Mouse (Mus musculus) neural tube, embryonic 10.5 days (tissue): Measurements from ENCODE around the gene Klf7.

Experiments used
- DNase-seq: peaks from one replicate; pipeline ENCODE4 v3.0.0-alpha.2; 2017; ENCODE audit warnings: low spot score; ENCODE audit errors: extremely low spot score

Klf7 gene

DNA sequence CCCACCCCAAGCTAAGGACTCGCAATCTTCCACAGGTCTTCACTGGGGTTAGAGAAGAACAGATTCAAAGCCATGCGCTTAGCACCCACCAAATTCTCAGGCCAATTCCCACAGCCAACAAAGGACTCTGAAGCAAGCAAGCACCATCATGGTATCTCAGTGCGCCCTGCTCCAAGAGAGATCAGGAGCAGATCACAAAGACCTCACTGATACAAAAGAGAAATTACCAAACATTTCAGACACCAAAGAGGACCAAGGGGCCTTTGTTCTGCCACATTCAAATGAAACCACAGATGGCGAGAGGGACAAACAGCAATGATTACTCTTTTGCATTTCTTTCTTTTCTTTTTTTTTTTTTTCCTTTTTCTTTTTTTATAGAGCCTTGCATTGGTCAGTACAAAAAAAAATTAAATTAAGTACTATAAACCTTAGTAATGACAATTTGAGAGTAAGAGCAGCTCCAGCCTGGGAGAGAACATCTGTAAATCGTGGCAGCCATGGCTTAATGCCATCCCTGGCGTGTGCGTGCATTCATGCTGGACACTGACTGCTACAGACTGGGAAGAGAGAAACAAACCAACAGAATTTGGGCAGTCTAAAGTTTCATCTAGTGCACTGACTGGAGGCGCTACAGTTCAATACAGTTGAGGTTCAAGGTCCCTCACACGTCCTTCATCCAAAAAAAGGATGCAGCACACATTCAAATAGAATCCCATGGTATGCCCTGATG is 89.4 kb downstream of the Klf7 start:
- DNase-seq: no peak

DNA sequence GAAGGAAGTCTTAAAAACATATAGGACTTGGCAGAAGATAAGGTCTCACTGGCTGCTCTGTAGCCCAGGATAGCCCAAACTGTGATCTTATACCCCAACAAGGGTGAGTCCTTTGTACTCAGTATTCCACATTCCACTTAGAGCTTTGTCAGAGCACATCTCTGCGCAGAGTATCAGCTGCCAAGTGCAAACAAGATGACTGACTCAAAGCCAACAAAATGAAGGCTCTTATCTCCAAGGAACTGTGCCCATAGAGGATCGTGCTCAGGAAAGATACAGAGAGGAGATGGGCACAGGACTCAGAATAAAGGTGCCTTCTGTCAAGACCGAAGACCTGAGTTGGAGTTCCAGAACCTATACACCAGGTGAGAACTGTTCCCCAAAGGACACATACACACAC is 100.1 kb downstream of the Klf7 start:
- DNase-seq: no peak

DNA sequence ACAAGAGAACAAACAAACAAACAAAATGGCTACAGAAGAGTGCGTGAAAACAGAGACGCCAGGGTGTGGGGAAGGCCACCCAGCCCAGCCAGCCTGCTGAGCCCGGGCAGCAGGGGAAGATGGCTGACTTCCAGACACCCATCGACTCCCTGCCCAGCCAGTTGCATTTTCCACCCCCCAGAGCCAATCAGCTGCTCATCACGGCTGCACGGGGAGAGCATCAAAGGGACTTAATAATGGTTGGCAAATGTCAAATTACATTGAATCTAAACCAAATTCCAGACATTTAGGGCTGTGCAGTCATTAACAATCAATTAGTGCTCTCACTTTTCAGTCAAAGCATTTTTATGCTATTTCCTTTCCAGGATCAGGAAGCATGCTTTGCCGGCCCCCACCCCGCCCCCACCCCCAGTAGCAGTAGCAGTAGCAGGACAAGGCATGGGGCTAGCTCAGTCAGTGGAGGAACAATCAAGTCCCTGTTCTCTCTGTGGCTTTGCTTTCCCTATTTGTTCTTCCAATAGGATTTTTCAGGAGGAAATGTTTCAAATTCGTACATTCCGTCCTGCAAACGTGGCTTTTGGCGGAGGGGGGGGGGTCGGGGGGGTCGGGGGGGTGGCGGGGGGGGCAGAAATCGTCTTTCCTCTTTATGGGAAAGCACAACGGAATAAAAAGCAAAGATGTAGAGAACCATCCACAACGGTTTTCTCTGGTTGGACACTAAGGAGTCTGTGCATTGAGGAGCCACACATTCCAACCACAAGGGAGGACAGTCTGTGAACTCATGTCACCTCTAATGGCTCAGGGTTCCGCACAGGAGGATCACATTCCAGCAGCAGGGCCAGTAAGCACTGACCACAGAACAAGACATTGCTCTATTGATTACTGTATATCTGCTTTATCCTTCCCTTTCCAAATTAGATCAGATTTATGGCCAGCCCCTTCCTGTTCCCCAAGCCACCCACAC is 101.1 kb downstream of the Klf7 start:
- DNase-seq: peak; percentile 26

DNA sequence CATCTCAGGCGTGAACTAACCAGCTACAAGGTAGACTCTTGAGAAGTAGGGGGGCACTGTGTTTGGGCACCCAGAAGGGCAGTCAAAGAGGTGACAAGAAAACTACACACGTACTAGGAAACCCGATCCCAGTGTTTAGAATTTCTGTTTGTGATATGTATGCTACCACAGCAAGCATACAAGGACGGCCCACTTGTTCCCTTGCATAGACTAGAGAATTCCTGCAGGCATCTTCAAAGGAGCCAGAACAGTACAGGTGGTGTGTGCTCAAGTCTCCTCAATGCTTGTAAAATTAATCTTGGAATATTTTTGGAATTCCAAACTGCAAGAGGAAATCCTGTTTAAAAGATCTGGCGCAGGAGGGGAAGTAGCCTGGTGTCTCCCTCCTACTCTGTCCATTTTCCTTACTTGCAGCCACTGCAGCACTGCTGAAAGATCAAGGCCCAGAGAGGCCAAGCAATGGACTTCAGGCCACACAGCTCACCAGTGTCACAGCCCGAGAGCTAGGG is 102.9 kb downstream of the Klf7 start:
- no peak for DNase-seq

DNA sequence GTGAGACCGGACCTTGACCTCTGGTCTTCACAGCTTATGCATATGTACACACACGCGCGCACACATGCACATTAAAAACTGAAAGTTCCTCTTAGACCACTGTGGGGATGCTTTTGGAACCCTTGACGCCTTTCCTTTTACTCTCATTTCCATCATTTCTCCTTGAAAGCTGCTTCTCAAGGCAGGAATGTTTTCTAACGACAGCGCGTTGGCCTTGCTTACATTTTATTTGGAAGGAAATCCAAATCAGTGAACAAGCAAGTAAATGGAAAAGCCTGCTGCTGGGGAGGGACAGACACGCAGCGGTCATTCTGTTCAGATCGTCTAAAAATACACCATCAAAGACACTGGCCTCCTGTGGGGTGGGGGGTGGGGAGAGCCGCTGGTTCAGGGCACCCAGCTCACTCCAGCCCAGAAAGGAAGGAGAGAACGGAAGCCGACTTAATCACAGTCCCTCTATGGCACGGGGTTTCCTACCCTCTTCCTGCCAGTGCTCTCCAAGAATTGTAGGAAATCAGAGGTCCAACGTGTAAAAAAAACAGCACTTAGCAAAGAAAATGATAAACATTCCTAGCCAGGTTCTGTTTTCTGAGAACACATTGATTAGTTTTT is 103.5 kb downstream of the Klf7 start:
- DNase-seq: no peak

DNA sequence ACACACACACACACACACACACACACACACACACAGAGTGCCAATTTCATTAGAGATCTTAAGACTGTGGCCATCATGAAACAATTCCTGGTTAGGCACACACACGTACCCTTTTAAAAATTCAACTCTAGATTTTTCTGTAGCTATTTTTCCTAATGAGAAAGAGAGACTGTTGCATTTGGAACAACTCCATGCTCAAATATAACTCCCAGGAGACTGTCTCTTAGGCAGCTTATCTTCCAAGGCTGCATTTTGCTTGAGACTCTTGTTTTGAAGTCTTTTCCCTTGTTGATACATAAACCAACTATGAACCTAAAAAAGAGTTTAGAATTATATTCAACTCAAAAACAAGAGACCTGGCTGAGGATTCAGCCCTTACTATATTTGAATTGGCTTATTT is 108.0 kb downstream of the Klf7 start:
- no peak for DNase-seq

DNA sequence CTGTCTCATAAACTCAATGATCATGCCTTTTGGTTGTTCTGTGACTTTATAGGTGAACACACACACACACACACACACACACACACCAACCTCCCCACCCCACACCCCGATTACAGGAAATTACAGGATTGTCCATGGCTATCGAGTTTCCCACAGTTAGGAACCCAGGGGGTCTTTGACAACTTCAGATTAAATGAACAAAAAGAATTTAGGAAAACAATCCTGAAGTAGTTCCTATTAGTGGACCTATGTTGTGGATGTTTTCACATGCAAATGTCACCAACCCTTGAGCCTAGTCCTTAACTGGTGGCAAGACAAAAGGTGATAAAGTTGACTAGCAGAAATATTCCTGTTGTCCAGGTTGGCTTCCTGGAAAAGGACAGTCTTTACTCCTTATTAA is 113.1 kb downstream of the Klf7 start:
- no peak for DNase-seq

DNA sequence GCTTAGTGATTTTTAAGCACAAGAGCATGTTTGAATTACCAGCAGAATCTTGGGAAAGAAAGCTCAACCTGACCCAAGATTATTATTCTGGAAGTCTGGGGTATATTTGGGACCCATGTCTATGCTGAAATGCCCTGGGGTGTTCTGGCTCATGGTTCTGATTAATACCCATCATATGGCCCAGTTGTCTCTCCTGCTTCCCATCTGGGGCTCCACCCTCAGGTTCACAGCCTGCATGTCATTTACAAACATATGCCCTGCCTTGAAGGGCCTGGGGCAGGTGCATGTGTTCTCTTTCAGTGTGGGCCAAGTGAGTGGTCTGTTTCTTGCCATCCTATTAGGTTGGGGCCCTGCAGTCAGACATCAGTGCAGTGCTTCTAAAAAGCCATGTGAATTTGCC is 114.1 kb downstream of the Klf7 start:
- DNase-seq: no peak

DNA sequence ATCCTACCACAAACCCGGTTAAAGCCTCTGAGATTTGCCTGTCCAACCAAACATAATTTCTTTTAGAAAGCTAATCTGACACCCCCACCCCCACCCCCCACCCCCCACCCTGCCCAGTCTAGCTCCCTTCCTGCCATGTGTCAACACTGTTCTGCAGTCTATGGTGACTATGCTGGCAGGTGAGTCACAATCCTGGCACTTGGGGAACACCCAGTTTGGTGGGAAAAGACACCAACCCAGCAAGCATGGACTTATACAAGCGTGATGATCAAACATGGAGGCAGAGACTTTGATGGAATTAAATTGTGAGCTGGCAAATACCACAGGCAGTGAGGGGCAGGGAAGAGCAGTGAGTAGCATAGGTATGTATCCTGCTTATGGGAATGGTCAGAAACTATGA is 116.9 kb downstream of the Klf7 start:
- no peak for DNase-seq

DNA sequence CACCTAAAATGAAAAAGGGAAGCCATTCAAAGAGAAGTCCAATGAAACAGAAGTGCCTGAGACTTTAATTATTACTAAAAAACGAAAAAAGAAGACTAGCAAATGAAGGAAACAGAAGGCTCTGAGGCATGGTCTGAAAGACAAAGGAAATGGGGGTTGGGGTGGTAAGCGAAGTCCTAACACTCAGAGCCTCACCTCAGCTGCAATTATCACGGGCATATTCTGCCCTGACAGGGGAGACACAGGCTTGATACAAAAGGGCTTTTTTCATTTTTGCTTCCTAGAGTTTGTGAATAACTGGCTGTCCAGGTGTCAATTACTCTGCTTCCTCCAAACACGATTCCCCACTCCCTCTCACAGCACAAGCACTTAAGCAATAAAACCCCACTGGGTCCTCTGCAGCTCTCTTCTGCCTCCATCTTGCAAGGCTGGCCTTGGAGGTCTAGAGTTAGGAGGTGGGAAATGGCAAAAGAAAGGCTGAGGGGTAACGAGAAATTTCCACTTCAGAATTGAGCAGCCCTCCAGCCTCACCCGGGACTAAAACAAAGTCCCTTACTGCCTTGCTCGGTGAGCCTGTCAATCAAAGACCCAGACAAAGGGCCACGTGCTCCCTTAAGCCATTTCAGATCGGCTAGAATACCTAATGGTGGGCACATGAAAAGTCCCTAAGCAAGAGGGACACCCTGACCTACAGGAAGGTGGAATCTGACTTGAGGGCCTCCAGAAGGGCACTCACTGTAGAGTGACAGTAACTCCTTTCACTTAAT is 118.4 kb downstream of the Klf7 start:
- no peak for DNase-seq

DNA sequence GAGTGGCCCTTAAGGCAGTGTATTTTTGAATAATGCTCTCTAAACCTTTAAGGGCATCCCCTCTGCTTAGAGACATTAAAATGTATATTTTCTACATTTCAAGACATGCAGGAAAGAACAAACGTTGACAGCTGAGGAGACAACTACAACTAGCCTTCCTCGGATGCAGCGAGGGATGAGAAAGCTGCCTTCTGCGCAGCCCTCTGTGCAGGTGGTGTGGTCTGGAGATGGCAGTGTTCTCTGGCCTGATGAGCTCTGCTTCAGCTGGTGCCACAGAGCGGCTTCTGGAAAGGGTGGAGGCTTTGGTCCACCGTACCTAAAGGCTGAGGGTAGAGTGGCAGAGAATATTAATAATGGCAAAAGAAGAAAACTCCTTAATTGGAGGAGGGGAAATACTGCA is 120.0 kb downstream of the Klf7 start:
- no peak for DNase-seq

DNA sequence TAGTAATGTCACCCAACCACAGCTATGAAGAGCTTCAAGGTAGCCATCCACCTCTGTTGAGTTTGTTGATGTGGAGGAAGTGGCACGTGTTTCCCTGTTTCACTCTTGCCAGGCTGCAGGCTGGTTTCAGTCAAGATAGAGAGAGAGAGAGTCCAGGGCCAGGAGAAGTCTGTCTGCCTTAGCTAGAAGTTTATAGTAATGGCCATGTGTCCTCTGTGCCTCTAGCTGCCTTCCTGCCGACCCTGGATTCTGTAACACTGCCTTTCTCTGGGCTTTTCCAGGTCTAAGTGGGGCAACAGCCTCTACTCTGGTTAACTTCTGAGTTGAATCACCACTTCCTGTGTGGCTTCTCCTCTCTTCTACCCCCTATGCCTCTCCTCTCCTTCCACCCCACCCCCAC is 121.5 kb downstream of the Klf7 start:
- DNase-seq: no peak

DNA sequence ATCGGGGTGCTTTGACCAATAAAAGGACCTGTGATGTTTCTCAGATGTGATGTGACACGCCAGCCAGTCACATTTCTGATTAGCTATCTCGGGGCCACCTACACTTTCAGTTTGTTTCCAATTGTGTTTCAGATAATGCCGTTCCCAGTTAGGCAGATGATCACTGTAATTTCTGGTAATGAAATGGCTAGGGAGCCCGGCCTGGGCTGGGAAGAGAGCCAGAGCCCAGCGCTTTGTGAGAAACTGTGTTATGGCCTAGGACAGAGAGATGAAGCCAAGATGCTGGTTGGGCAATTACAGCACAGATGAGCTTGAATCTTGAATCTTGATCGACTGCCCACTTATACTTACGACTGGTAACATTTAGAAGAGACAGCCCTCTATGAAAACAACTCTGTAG is 122.6 kb downstream of the Klf7 start:
- no peak for DNase-seq

DNA sequence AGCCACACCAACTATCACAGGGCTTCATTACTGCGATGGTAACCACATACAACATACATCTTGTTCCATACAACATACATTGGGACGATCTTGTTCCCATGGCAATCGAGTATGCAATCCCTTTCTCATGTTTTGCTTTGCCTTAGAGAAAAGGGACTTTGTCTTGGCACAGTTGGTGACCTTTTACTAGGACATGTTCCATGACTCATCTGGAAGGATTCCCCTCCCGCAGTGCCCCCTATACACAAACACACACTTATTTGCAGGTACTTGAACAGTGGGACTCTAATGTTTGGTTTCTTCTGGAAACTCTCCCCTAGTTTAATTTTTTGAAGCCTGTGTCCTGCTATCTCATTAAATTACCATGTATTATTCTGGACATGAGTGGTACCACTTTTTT is 123.2 kb downstream of the Klf7 start:
- no peak for DNase-seq

DNA sequence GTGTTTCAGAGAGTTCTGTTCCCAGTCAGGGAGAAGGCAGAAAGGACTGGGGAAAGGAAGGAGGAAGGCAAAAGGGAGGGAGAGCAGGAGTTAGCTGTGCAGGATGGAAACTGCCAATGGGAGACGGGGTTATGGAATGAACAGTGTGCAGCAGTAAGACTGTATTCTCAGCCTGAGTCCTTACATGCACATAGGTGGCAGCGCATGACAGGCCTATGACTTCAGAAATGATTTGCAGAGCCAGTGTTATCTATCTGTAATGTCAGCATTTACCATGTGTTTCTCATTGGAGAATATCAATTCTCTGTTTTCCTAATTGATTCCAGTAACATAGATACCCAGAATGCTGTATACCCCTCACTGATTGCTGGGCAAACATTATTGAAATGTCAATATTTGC is 123.9 kb downstream of the Klf7 start:
- DNase-seq: no peak

DNA sequence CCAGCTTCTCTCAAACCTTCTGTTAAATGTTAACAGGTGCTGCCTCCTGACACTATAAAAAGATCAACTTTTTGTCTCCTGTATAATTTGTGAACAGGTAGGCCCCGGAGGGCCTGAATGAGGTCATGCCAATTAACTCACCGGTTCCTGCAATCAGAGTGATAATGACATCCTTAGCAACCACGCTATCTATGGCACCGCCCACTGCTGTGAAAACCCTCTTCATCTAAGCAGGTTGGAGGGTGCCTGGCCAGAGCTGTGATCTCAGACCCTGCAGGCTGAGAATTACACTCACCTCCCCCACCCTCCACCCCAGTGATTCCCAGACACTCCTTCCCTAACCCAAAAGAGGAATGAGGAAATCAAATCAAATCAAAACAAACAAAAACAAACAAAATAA is 126.3 kb downstream of the Klf7 start:
- DNase-seq: no peak

DNA sequence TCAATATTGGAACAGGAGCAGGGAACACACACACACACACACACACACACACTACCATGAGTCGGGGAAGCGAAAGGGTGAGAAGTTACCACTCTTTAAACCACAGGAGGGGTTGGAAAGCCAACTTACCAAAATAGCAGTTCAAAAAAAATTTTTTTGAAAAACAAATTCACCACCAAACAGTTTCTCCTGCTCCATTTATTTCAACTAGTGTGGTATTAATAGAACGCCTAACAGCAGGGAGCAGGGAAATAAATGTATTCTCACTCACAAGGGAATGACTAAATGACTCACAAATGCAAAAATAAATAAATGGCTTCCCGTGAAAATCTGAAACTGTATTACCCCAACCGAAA is 127.0 kb downstream of the Klf7 start:
- DNase-seq: no peak

DNA sequence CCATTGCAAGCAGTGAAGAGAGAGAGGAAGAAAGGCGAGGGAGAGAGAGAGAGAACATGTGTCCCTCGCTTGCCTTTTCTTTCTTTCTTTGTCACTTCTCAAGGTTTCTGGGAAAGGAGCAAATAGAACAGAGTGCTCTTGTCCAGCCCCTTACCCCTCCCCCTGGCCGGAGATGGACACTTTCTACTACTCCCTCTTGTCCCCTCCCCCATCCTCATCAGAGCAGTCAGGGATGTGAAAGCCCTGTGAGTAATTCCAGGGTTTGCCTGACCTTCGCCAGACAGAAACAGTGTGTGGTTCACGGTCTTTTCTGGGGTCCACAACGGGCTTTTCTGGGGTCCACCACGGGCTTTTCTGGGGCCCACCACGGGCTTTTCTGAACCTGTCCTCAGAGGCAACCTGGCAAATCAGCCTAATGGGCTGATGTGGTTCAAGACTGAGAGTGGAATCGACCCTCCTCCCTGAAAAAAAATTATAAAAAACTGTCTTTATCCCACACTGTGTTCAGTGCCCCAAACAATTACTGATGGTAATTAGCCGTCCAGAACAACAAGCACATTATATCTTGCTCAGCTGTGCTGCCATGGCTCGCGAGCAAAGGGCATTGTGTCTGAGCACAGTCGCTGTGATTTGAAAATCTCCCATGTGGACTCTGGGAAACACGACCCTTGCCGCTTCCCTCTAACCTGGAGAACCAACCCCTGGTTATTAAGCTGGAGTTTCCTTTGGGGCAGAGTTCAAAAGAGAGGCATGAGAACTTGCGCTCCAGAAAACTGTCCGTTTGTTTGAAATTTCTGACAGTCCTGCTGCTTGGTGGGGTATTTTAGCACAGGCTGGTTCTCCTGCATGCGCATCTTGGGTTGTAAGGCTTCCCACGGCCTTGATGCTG is 127.6 kb downstream of the Klf7 start:
- DNase-seq: peak; percentile 62

DNA sequence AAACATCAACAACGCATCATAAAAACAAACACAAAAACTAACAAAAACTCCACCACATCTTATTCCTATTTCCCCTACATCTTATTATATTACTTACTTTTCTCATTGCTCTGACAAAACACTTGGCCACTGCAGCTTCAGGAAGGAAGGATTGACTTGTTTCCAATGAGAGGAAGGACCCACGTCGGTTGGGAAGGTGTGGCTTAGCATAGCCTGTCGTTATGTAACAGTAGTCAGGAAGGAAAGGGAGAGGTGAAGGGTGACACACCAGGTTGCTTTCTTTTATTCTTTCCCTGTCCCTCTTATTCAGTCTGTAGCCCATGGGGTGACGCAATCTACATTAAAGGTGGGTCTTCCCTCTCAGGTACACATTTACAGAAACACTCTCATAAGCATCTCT is 129.6 kb downstream of the Klf7 start:
- no peak for DNase-seq

DNA sequence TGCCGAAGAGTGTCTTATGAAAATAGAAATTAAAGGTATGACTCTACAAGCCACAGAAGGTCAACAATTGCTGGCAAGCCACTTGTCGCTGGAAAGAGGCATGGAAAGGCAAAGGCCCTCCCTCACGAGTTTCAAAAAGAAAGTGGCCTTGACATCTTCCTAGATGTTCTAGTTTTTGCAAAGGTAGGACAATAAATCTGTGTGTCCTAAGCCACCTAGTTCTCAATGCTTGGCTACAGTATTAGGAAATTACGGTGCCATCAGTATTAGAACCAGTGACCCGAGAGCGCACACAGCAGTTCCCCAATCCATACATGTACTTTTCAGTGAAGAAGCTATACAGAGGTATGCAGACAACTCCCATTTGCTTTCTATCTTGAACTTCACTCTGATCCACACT is 131.7 kb downstream of the Klf7 start:
- DNase-seq: no peak
